Mouse (Mus musculus) kidney, adult 18-20 months (tissue): ENCODE measurements around the gene Mok.

Experiments used
- DNase-seq: peaks from one replicate; pipeline ENCODE4 v3.0.0; 2021

Mok gene

DNA sequence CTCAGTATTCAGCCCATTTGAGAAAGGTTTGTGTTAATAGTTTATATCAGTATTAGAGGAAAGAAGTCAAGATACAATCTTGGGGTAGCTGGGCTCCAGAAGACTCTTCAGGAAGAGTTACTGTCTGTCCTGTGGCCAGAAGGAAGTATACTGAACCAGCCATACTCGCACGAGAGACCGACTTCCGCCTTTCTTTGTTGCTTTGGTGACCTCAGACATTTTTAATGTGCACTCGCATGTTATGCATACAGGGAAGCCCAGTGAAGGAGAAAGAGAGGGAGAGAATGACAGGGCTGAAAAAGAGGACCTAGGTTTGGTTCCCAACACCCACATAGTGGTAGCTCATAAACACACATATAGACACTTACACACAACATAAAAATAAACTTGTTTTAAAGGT lies 76.2 kb downstream of the Mok start:
- DNase-seq: no peak

GRCm38 (mm10) chr12:110762321-110762720 lies 78.4 kb downstream of the Mok start:
- no peak for DNase-seq

GRCm38 (mm10) chr12:110758932-110759331 lies 81.8 kb downstream of the Mok start:
- DNase-seq: no peak
